Mouse (Mus musculus): ENCODE results near the gene Cenpp. TPM values are rescaled to one million over a fixed set of nuclear protein-coding genes. Genes with fewer than 3 reads are reported as not detected.

Cenpp gene
- total RNA-seq, 4 experiments from 2014 or later: 1.6 to 2.2 (median 2.0) TPM

GRCm38 (mm10) chr13:49462921-49463320 lies 189.7 kb downstream of the Cenpp start:
- DNase-seq (ENCODE audit: low spot score in 2 of 2): no peak

GRCm38 (mm10) chr13:49461458-49462132 lies 191.0 kb downstream of the Cenpp start:
- no peak for DNase-seq (ENCODE audit: low spot score in 2 of 2)

- peak; percentile 73 to 75 for DNase-seq (ENCODE audit: low spot score in 2 of 2)
Observed at GRCm38 (mm10) chr13:49460692-49461414, 191.7 kb downstream of the Cenpp start.

GRCm38 (mm10) chr13:49460276-49460675 lies 192.3 kb downstream of the Cenpp start:
- DNase-seq (ENCODE audit: low spot score in 2 of 2): no peak

GRCm38 (mm10) chr13:49449318-49449749 lies 203.3 kb downstream of the Cenpp start:
- peak; percentile 71 to 83 for DNase-seq (ENCODE audit: low spot score in 2 of 2)

GRCm38 (mm10) chr13:49444451-49444850 lies 208.1 kb downstream of the Cenpp start:
- DNase-seq (ENCODE audit: low spot score in 2 of 2): peak; percentile 38 to 57

- peak; percentile 51 to 71 for DNase-seq (ENCODE audit: low spot score in 2 of 2)
Observed at GRCm38 (mm10) chr13:49436170-49436569, 216.4 kb downstream of the Cenpp start.

- no peak for DNase-seq (ENCODE audit: low spot score in 2 of 2)
Observed at GRCm38 (mm10) chr13:49435745-49436144, 216.8 kb downstream of the Cenpp start.

GRCm38 (mm10) chr13:49433268-49434029 lies 219.1 kb downstream of the Cenpp start:
- peak in 1 of 2 experiments; percentile 51 for DNase-seq (ENCODE audit: low spot score in 2 of 2)

GRCm38 (mm10) chr13:49430529-49430928 lies 222.1 kb downstream of the Cenpp start:
- DNase-seq (ENCODE audit: low spot score in 2 of 2): no peak

- no peak for DNase-seq (ENCODE audit: low spot score in 2 of 2)
Observed at GRCm38 (mm10) chr13:49428042-49428675, 224.4 kb downstream of the Cenpp start.

GRCm38 (mm10) chr13:49426736-49427135 lies 225.8 kb downstream of the Cenpp start:
- DNase-seq (ENCODE audit: low spot score in 2 of 2): no peak

- DNase-seq (ENCODE audit: low spot score in 2 of 2): no peak
Observed at GRCm38 (mm10) chr13:49421959-49422358, 230.6 kb downstream of the Cenpp start.

- no peak for DNase-seq (ENCODE audit: low spot score in 2 of 2)
Observed at GRCm38 (mm10) chr13:49421606-49421917, 231.0 kb downstream of the Cenpp start.

GRCm38 (mm10) chr13:49420754-49421605 lies 231.6 kb downstream of the Cenpp start, which contains the start of gene Ippk:
TSS of gene Ippk (plus strand) at chr13:49421249.
- peak; percentile 98 for DNase-seq (ENCODE audit: low spot score in 2 of 2)

Other genes with a start within 250 kb of the Cenpp start
- gene Ippk, start 231.5 kb downstream of the Cenpp start, total RNA-seq (2022): 10 to 100 TPM; 27.6 to 32.1 (median 30.7) TPM
- 1 to 10 TPM in 3 of 4 experiments, under 1 TPM in 1; 0.79 to 2.0 (median 1.8) TPM for gene Tes3-ps, start 159.5 kb downstream of the Cenpp start, total RNA-seq (2022)
- gene Ecm2, start 148.0 kb downstream of the Cenpp start, total RNA-seq (2022): 1 to 10 TPM; 6.6 to 9.4 (median 7.3) TPM
- 1 to 10 TPM in 2 of 4 experiments, under 1 TPM in 2; 0.85 to 1.0 (median 0.99) TPM for gene Aspn, start 108.3 kb downstream of the Cenpp start, total RNA-seq (2022)
- gene Omd, start 70.3 kb downstream of the Cenpp start, total RNA-seq (2022): 1 to 10 TPM in 2 of 4 experiments, under 1 TPM in 2; 0.94 to 1.1 (median 1.0) TPM
- gene Ogn, start 44.7 kb downstream of the Cenpp start, total RNA-seq (2022): 1 to 10 TPM; 6.3 to 8.9 (median 8.3) TPM
- 10 to 100 TPM; 22.9 to 32.5 (median 27.7) TPM for gene Nol8, start 293 bp upstream of the Cenpp start, total RNA-seq (2022)
- 10 to 100 TPM; 61.8 to 90.7 (median 70.2) TPM for gene Iars, start 29.3 kb upstream of the Cenpp start, total RNA-seq (2022)
- gene Gm30302, start 146.2 kb upstream of the Cenpp start, total RNA-seq (2022): not detected

Measured in layer of hippocampus, adult 8-10 months (tissue).